Comparison of ENCODE assay signal across 8 mouse cellular contexts in genomic region chr11:116023074-116023770, GRCm38 (mm10). TPM values are rescaled to one million over a fixed set of nuclear protein-coding genes. Genes with fewer than 3 reads are reported as not detected.
A peak's percentile ranks its signal among the peaks of the same experiment; 100 is the strongest.
DNase-seq lines count a peak whose midpoint lies in the region; ATAC-seq and TF ChIP-seq lines count a peak whose summit lies in the region.
"Not testable (repeated sequence)": the region's sequence is repeated elsewhere in the genome, so short reads cannot be mapped to it uniquely, and the experiment has no call there.

No protein-coding gene starts in this region.

- H3K36me3 ChIP-seq in embryonic facial prominence, embryonic 14.5 days (ENCODE audit: control insufficient read depth, insufficient read depth, low read length): peaks cover 28% of the 10 kb centered on the region
- peaks cover 15% of the 10 kb centered on the region for H3K36me3 ChIP-seq in heart, adult 2 months (ENCODE audit: control insufficient read depth, insufficient read depth, low read length)
- H3K36me3 ChIP-seq in hindbrain, postnatal 0 days (ENCODE audit: insufficient read depth, low read length); limb, embryonic 11.5 days (ENCODE audit: control insufficient read depth, insufficient read depth, low read length); neural tube, embryonic 11.5 days (ENCODE audit: control insufficient read depth, insufficient read depth, low read length): not testable (repeated sequence)
- H3K36me3 ChIP-seq in lung, embryonic 15.5 days: peaks cover 17% of the 10 kb centered on the region

- intact Hi-C loops in heart, adult 2 months (cut with DNase I): not testable (repeated sequence)

- peak overlapping the region; percentile 99 for H3K27ac ChIP-seq in embryonic facial prominence, embryonic 14.5 days (replicated peaks; ENCODE audit: low read depth, low read length)
- peak overlapping the region; percentile 99 for H3K27ac ChIP-seq in heart, adult 2 months
- peak overlapping the region; percentile 99 for H3K27ac ChIP-seq in hindbrain, postnatal 0 days
- H3K27ac ChIP-seq in limb, embryonic 11.5 days (replicated peaks; ENCODE audit: low read depth, low read length): peak overlapping the region; percentile 98
- peak overlapping the region; percentile 99 for H3K27ac ChIP-seq in lung, embryonic 15.5 days
- peak overlapping the region; percentile 99 for H3K27ac ChIP-seq in neural tube, embryonic 11.5 days (ENCODE audit: low read depth, low read length)

- not testable (repeated sequence) for ATAC-seq in embryonic facial prominence, embryonic 14.5 days (ENCODE audit: low read depth); hindbrain, postnatal 0 days; limb, embryonic 11.5 days (ENCODE audit: insufficient number of reproducible peaks, low FRiP score, low TSS enrichment, low read depth); lung, embryonic 15.5 days (ENCODE audit: borderline replicate concordance, extremely low read depth, low FRiP score, low TSS enrichment); neural tube, embryonic 11.5 days (ENCODE audit: insufficient read depth, low FRiP score, low TSS enrichment)

- peak; percentile 39 for DNase-seq in MN1 (ENCODE audit: low spot score)
- DNase-seq in embryonic facial prominence, embryonic 14.5 days (ENCODE audit: low spot score); heart, adult 2 months; hindbrain, postnatal 0 days (ENCODE audit: low spot score); neural tube, embryonic 11.5 days (ENCODE audit: low spot score): not testable (repeated sequence)
- peak; percentile 60 for DNase-seq in limb, embryonic 11.5 days (ENCODE audit: low spot score)
- DNase-seq in thymus, postnatal 4 days: peak; percentile 57

- WGBS in embryonic facial prominence, embryonic 14.5 days: 6% methylated on average over 12 of the region's 18 CpGs
- under 1% methylated on average over 18 of the region's 18 CpGs for WGBS in heart, adult 2 months
- 2% methylated on average over 18 of the region's 18 CpGs for WGBS in hindbrain, postnatal 0 days
- WGBS in limb, embryonic 11.5 days: 10% methylated on average over 18 of the region's 18 CpGs
- WGBS in lung, embryonic 15.5 days: 2% methylated on average over 18 of the region's 18 CpGs
- 8% methylated on average over 18 of the region's 18 CpGs for WGBS in neural tube, embryonic 11.5 days

- H3K4me1 ChIP-seq in embryonic facial prominence, embryonic 14.5 days (ENCODE audit: control insufficient read depth, insufficient read depth, low read length); heart, adult 2 months (ENCODE audit: control insufficient read depth, insufficient read depth, low read length); hindbrain, postnatal 0 days (ENCODE audit: insufficient read depth, low read length); limb, embryonic 11.5 days (ENCODE audit: control insufficient read depth, insufficient read depth, low read length); neural tube, embryonic 11.5 days (ENCODE audit: control insufficient read depth, insufficient read depth, low read length): not testable (repeated sequence)
- H3K4me1 ChIP-seq in lung, embryonic 15.5 days: peaks cover 17% of the 10 kb centered on the region

- H3K4me2 ChIP-seq in embryonic facial prominence, embryonic 14.5 days (ENCODE audit: low read depth, low read length): peak overlapping the region; percentile 60
- peak overlapping the region; percentile 79 for H3K4me2 ChIP-seq in hindbrain, postnatal 0 days (ENCODE audit: low read depth, low read length)
- peak overlapping the region; percentile 39 for H3K4me2 ChIP-seq in limb, embryonic 11.5 days (ENCODE audit: low read depth, severe bottlenecking)
- peak overlapping the region; percentile 49 for H3K4me2 ChIP-seq in lung, embryonic 15.5 days
- H3K4me2 ChIP-seq in neural tube, embryonic 11.5 days (ENCODE audit: low read depth): peak overlapping the region; percentile 45

- not testable (repeated sequence) for TF ChIP-seq POLR2A in heart, adult 2 months (IDR thresholded peaks at IDR 0.05; ENCODE audit: insufficient read depth, low read depth, low read length)

- peak overlapping the region; percentile 99 for H3K9ac ChIP-seq in embryonic facial prominence, embryonic 14.5 days (ENCODE audit: low read depth, low read length)
- peak overlapping the region; percentile 96 for H3K9ac ChIP-seq in heart, adult 2 months (ENCODE audit: low read depth, low read length)
- H3K9ac ChIP-seq in hindbrain, postnatal 0 days (replicated peaks; ENCODE audit: low read length): peak overlapping the region; percentile 99
- peak overlapping the region; percentile 100 for H3K9ac ChIP-seq in limb, embryonic 11.5 days (ENCODE audit: low read length)
- peak overlapping the region; percentile 100 for H3K9ac ChIP-seq in lung, embryonic 15.5 days
- peak overlapping the region; percentile 99 for H3K9ac ChIP-seq in neural tube, embryonic 11.5 days (ENCODE audit: low read length)

- not testable (repeated sequence) for H3K9me3 ChIP-seq in embryonic facial prominence, embryonic 14.5 days (ENCODE audit: control insufficient read depth, low read length); hindbrain, postnatal 0 days (ENCODE audit: low read length); limb, embryonic 11.5 days (ENCODE audit: control insufficient read depth, low read length); lung, embryonic 15.5 days; neural tube, embryonic 11.5 days (ENCODE audit: control insufficient read depth, low read length)

- not testable (repeated sequence) for TF ChIP-seq CTCF in heart, adult 2 months (IDR thresholded peaks at IDR 0.05); hindbrain, postnatal 0 days (IDR thresholded peaks at IDR 0.05; ENCODE audit: low read depth)

- peak overlapping the region; percentile 92 for H3K4me3 ChIP-seq in embryonic facial prominence, embryonic 14.5 days (ENCODE audit: low read depth, low read length)
- peak overlapping the region; percentile 90 for H3K4me3 ChIP-seq in heart, adult 2 months
- peak overlapping the region; percentile 72 for H3K4me3 ChIP-seq in hindbrain, postnatal 0 days (ENCODE audit: low read length)
- H3K4me3 ChIP-seq in limb, embryonic 11.5 days (ENCODE audit: low read depth, low read length): peak overlapping the region; percentile 90
- peak overlapping the region; percentile 87 for H3K4me3 ChIP-seq in lung, embryonic 15.5 days
- peak overlapping the region; percentile 98 for H3K4me3 ChIP-seq in neural tube, embryonic 11.5 days (ENCODE audit: low read depth, low read length)

- TF ChIP-seq EP300 in heart, adult 2 months (IDR thresholded peaks at IDR 0.05; ENCODE audit: insufficient read depth, low read depth, low read length): not testable (repeated sequence)

- H3K27me3 ChIP-seq in embryonic facial prominence, embryonic 14.5 days (replicated peaks; ENCODE audit: control insufficient read depth, insufficient read depth, low read length); heart, adult 2 months (ENCODE audit: control insufficient read depth, insufficient read depth, low read length); hindbrain, postnatal 0 days (ENCODE audit: insufficient read depth, low read length); limb, embryonic 11.5 days (ENCODE audit: control insufficient read depth, insufficient read depth, low read length); lung, embryonic 15.5 days; neural tube, embryonic 11.5 days (ENCODE audit: control insufficient read depth, insufficient read depth, low read length): not testable (repeated sequence)

- H3K79me2 ChIP-seq in heart, adult 2 months (replicated peaks; ENCODE audit: control insufficient read depth, insufficient read depth, low read length): not testable (repeated sequence)

RNA-seq across cellular contexts. Expression of gene H3f3b, which starts 4.5 kb away (rescaled TPM):
- 1,358 and 1,723 TPM in 2 replicates for polyA plus RNA-seq in embryonic facial prominence, embryonic 14.5 days (2014; fragmentation: Nextera tagmentation; extraction: Ambion mirVana)
- total RNA-seq in heart, adult 2 months (2021): 100 to 1,000 TPM; 105 to 128 TPM
- 67.5 and 82.1 TPM in 2 replicates for polyA plus RNA-seq in heart, adult 2 months (2012; rRNA removed)
- 603 and 627 TPM in 2 replicates for total RNA-seq in hindbrain, postnatal 0 days (2014; rRNA removed)
- 2,179 and 2,253 TPM in 2 replicates for polyA plus RNA-seq in hindbrain, postnatal 0 days (2015; fragmentation: Nextera tagmentation; extraction: Ambion mirVana)
- polyA plus RNA-seq in limb, embryonic 11.5 days (2014; fragmentation: Nextera tagmentation; extraction: Ambion mirVana): 2,190 and 2,300 TPM in 2 replicates
- polyA plus RNA-seq in lung, embryonic 15.5 days (2015; fragmentation: Nextera tagmentation; extraction: Ambion mirVana): 1,879 and 1,955 TPM in 2 replicates
- polyA plus RNA-seq in neural tube, embryonic 11.5 days (2014; fragmentation: Nextera tagmentation; extraction: Ambion mirVana): 1,827 and 1,865 TPM in 2 replicates

RNA-seq across cellular contexts. Expression of gene Unk, which starts 6.9 kb away (rescaled TPM):
- polyA plus RNA-seq in embryonic facial prominence, embryonic 14.5 days (2014; fragmentation: Nextera tagmentation; extraction: Ambion mirVana): 25.1 and 30.3 TPM in 2 replicates
- total RNA-seq in heart, adult 2 months (2021): 1 to 10 TPM; 7.1 to 7.9 TPM
- polyA plus RNA-seq in heart, adult 2 months (2012; rRNA removed): 16.5 and 20.4 TPM in 2 replicates
- total RNA-seq in hindbrain, postnatal 0 days (2014; rRNA removed): 47.1 and 50.2 TPM in 2 replicates
- 22.8 and 24.5 TPM in 2 replicates for polyA plus RNA-seq in hindbrain, postnatal 0 days (2015; fragmentation: Nextera tagmentation; extraction: Ambion mirVana)
- polyA plus RNA-seq in limb, embryonic 11.5 days (2014; fragmentation: Nextera tagmentation; extraction: Ambion mirVana): 34.6 and 37.0 TPM in 2 replicates
- 37.0 and 37.7 TPM in 2 replicates for polyA plus RNA-seq in lung, embryonic 15.5 days (2015; fragmentation: Nextera tagmentation; extraction: Ambion mirVana)
- 30.3 and 34.4 TPM in 2 replicates for polyA plus RNA-seq in neural tube, embryonic 11.5 days (2014; fragmentation: Nextera tagmentation; extraction: Ambion mirVana)

RNA-seq across cellular contexts. Expression of gene Galk1, which starts 10.7 kb away (rescaled TPM):
- polyA plus RNA-seq in embryonic facial prominence, embryonic 14.5 days (2014; fragmentation: Nextera tagmentation; extraction: Ambion mirVana): 140 and 164 TPM in 2 replicates
- total RNA-seq in heart, adult 2 months (2021): 10 to 100 TPM; 14.5 to 14.7 TPM
- polyA plus RNA-seq in heart, adult 2 months (2012; rRNA removed): 14.6 and 16.4 TPM in 2 replicates
- total RNA-seq in hindbrain, postnatal 0 days (2014; rRNA removed): 51.5 and 52.3 TPM in 2 replicates
- polyA plus RNA-seq in hindbrain, postnatal 0 days (2015; fragmentation: Nextera tagmentation; extraction: Ambion mirVana): 60.3 and 61.7 TPM in 2 replicates
- polyA plus RNA-seq in limb, embryonic 11.5 days (2014; fragmentation: Nextera tagmentation; extraction: Ambion mirVana): 164 and 168 TPM in 2 replicates
- polyA plus RNA-seq in lung, embryonic 15.5 days (2015; fragmentation: Nextera tagmentation; extraction: Ambion mirVana): 215 and 229 TPM in 2 replicates
- 122 and 124 TPM in 2 replicates for polyA plus RNA-seq in neural tube, embryonic 11.5 days (2014; fragmentation: Nextera tagmentation; extraction: Ambion mirVana)

RNA-seq across cellular contexts. Expression of gene Itgb4, which starts 48.7 kb away (rescaled TPM):
- 10.7 and 11.0 TPM in 2 replicates for polyA plus RNA-seq in embryonic facial prominence, embryonic 14.5 days (2014; fragmentation: Nextera tagmentation; extraction: Ambion mirVana)
- 1 to 10 TPM; 2.6 to 2.9 TPM for total RNA-seq in heart, adult 2 months (2021)
- polyA plus RNA-seq in heart, adult 2 months (2012; rRNA removed): 1.9 and 3.1 TPM in 2 replicates
- total RNA-seq in hindbrain, postnatal 0 days (2014; rRNA removed): 1.7 and 3.1 TPM in 2 replicates
- polyA plus RNA-seq in hindbrain, postnatal 0 days (2015; fragmentation: Nextera tagmentation; extraction: Ambion mirVana): 2.2 and 2.8 TPM in 2 replicates
- 1.0 and 1.5 TPM in 2 replicates for polyA plus RNA-seq in limb, embryonic 11.5 days (2014; fragmentation: Nextera tagmentation; extraction: Ambion mirVana)
- 2.6 and 3.4 TPM in 2 replicates for polyA plus RNA-seq in lung, embryonic 15.5 days (2015; fragmentation: Nextera tagmentation; extraction: Ambion mirVana)
- polyA plus RNA-seq in neural tube, embryonic 11.5 days (2014; fragmentation: Nextera tagmentation; extraction: Ambion mirVana): 0.58 and 0.72 TPM in 2 replicates

RNA-seq across cellular contexts. Expression of gene Unc13d, which starts 54.5 kb away (rescaled TPM):
- polyA plus RNA-seq in embryonic facial prominence, embryonic 14.5 days (2014; fragmentation: Nextera tagmentation; extraction: Ambion mirVana): 2.0 and 2.6 TPM in 2 replicates
- 1 to 10 TPM in 1 of 2 experiments, under 1 TPM in 1; 0.55 to 1.5 TPM for total RNA-seq in heart, adult 2 months (2021)
- polyA plus RNA-seq in heart, adult 2 months (2012; rRNA removed): 1.1 and 1.7 TPM in 2 replicates
- total RNA-seq in hindbrain, postnatal 0 days (2014; rRNA removed): 0.65 and 1.3 TPM in 2 replicates
- polyA plus RNA-seq in hindbrain, postnatal 0 days (2015; fragmentation: Nextera tagmentation; extraction: Ambion mirVana): 0.65 and 0.96 TPM in 2 replicates
- polyA plus RNA-seq in limb, embryonic 11.5 days (2014; fragmentation: Nextera tagmentation; extraction: Ambion mirVana): 1.1 and 1.3 TPM in 2 replicates
- 4.1 and 6.4 TPM in 2 replicates for polyA plus RNA-seq in lung, embryonic 15.5 days (2015; fragmentation: Nextera tagmentation; extraction: Ambion mirVana)
- 1.3 and 1.5 TPM in 2 replicates for polyA plus RNA-seq in neural tube, embryonic 11.5 days (2014; fragmentation: Nextera tagmentation; extraction: Ambion mirVana)

Comparison
In these comparisons a context has a peak if more than half of its experiments do, and no peak if none do; other contexts are left out.
1. RNA of gene H3f3b, which starts 4.5 kb away (polyA plus RNA-seq): 2,190 to 2,300 TPM in limb, embryonic 11.5 days, 2,179 to 2,253 TPM in hindbrain, postnatal 0 days, 1,879 to 1,955 TPM in lung, embryonic 15.5 days, 1,827 to 1,865 TPM in neural tube, embryonic 11.5 days and 1,358 to 1,723 TPM in embryonic facial prominence, embryonic 14.5 days; 67.5 to 82.1 TPM in heart, adult 2 months; every median in the first group is over 10 times any median in the second.
2. Peak in every context shown above with its lines, with median percentiles within 50 percentile points of each other: H3K27ac ChIP-seq, H3K4me2 ChIP-seq, H3K4me3 ChIP-seq and H3K9ac ChIP-seq.